Mouse (Mus musculus): Measurements from ENCODE around the gene Apod.
"Not testable (repeated sequence)": the region's sequence is repeated elsewhere in the genome, so short reads cannot be mapped to it uniquely, and the experiment has no call there.

The Apod gene

GRCm38 (mm10) chr16:31320954-31321353 is 6.3 kb upstream of the Apod start:
- no peak for DNase-seq

DNA sequence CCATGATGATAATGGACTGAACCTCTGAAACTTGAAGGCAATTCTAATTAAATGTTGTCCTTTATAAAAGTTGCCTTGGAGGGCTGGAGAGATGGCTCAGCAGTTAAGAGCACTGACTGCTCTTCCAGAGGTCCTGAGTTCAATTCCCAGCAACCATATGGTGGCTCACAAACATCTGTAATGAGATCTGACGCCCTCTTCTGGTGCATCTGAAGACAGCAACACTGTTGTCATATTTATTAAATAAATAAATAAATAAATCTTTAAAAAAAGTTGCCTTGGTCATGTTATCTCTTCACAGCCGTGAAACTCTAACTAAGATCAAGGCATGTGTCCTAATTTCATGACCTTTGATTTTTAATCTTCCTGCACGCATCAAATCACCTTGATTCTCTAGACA is 5.1 kb upstream of the Apod start:
- DNase-seq = not testable (repeated sequence)

GRCm38 (mm10) chr16:31319316-31319715 is 4.7 kb upstream of the Apod start:
- DNase-seq = no peak

DNA sequence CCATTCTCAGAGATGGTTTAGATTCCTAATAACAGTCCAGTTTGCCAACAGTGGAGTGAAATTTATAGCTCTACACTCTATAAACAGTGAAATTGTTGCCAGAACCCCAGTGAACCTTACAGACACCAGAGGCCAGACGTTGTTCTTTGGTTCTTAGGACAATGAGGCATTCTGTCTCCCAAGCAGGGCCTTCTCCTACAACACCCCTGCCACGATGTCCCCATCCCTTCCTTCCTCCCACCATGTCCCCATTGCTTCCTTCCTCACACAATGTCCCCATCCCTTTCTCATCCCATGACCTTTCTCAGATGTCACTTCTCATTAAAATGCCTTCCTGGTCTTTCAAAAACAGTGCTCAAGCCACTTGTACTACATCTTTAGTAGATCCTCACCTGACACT is 3.8 kb upstream of the Apod start:
- no peak for DNase-seq

DNA sequence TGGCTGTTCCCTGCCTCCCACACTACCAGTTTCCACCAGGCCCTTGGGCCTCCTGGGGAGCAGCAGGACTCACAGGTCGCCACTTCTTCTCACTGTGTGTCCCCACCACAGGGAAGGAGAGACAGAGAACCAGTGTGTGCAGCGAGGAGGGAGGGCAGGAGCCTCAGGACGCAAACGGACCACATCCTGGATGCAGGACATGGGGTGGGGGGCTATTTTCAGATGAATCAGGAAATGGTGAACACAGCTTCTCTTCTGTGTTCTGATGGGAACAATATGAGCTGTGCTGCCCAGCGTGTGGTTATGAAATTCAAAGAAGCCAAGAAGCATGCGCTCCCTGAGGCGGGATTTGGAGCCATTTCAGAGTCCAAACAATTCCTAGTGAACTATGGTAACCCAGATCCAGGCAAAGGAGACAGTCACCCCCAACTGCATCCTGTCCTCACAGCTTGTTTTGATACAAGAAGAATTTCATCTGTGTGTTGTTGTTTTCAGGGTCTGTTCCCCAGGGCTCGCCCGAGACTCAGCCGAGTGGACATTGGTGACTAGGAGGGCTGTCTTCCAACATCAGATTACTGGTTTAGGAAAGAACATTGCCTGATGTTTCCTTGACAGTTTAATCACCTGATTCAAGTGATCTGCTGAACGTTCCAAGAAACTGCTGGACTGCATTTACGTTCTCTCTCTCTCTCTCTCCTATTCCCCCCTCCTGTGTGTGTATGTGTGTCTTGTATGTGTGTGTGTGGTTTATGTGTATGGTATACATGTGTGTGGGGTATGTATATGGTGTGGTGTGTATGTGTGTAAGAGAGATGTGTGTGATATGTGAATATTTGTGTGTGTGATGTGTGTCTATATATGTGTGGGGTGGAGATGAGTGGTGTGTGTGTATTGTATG is 1.9 kb upstream of the Apod start:
- peak; percentile 2 for DNase-seq

- no peak for DNase-seq
Measured at GRCm38 (mm10) chr16:31315294-31315693, 686 bp upstream of the Apod start.

DNA sequence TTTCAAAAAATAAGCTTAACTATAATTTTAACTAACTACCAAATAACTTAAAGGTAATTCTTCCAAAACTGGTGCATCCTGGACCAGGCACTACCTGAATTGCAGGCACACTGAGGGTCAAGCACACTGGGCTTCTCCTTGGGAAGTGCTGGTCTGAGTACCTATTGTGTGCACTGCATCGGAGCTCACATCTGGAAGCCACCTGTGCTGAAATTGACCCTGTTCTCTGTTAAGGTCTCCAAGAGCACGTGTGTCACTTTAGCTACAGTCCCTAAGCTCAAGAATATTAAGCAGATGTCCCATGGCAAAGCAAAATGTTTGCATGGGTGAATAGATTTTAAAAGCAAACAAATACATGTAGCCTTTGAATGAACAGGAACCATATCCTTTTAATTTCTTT is 997 bp downstream of the Apod start:
- no peak for DNase-seq

DNA sequence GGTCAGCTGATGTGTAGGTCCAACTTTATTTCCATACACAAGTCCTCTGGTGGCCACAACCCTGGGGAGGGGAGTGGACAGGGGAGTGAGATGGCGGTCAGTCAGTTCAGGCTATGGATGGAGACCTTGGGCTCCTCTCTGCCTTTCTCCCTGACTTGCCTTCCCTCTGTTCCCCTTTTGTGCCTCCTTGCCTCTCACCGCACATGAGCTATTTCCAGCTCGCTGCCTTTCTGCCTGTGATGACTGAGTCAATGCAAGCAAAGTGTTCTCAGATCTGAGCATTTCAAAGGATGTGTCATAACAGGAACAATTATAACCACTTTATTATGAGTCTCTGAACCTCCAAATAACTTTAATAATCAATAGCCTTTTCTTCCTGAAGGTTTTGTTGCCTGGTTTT is 2.3 kb downstream of the Apod start:
- no peak for DNase-seq

DNA sequence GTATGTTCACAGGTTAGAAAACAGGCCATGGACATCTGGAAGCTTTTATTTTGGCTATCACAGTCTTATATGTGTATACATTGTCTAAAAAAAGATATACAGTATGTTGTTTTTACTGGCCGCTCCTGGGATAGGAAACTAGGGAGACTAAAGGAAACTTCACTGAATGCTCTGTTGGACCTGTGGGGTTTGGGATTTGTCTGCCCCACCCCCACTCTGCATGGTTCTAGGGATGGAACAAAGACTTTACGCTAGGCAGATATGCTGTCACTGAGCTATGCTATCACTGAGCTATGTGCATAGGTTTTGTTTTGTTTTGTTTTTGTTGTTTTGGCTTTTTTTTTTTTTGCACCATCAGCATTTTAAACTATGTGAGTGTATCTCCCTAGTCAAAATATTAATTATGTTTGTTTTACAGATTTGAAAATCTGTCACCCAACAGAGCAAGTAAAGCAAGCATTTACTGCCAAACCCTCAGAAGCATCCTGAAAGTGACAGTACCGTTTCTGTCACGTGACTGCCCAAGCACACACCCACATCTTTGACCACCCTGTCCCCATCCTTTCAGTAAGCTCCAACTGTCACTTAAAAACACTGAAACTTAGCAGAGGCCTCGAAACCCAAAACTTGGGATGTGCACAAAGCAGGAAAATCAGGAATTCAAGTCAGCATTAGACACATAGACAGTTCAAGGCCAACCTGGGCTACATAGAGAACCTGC is 9.2 kb downstream of the Apod start:
- DNase-seq = no peak

DNA sequence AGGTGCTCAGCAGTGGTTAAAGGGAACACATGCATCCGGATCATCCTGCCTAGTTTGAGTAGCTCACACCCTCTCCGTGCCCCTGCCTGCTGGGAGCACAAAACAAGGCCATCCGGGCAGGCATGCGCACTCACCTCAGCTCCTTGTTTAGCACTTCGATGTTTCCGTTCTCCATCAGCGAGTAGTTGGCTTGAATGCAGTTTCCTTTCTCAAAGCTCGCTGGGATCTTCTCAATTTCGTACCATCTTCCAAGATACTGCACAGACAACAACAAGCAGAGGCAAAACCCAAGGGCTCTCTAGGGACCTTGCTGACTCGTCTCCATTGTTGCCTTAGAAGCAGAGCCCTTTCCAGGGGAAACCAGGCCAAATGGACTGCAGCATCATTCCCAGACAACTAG is 11.3 kb downstream of the Apod start:
- DNase-seq = no peak

DNA sequence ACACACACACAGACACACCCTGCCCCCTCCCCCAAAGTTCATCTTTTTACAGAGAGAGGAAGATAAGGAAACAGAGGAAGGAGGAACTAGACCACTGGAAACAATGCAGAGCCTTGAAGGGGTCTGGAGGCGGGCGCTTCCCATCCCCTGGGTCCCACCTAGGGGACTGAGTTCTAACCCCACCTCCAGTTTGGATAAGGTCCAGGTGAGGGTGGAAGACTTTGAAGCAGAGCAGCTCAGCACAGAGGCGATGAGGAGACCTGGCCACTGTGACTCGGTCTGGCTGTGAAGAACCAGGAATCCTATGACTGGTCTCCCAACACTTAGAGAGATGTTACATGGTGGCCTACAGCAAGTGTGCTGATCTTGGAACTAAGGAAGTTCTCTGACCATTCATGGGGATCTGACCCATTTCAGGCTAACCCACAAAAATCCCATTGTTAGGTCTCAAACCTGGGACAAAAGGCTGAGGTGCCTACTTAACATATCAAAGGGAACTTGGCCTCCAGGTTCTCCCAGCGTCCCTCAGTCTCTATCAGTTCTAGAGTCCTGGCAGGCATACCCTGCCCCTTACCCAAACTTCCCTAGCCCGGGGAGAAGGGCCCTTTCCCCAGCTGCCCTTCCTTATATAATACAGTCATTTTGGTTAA is 13.6 kb downstream of the Apod start:
- no peak for DNase-seq

- no peak for DNase-seq
Measured at GRCm38 (mm10) chr16:31300467-31300866, 14.1 kb downstream of the Apod start.

DNA sequence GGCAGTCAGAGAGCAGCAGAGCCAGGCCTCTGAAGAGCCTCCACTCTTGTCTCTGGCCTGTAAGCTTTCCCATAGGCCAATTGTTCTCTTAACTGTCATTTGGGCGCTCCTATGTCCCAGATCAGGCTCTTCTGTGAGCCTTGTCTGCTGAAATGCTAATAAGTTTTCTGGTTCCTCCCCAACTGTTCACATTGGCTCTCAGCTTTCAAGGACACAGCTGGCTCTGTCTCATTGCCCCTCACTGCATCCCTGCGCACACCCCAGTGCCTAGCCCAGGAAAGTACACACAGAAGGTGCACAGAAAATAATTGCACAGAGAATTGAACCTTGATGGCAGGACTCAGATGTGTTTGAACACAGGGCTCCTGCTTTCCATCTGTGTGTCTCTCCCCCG is 14.7 kb downstream of the Apod start:
- DNase-seq = no peak

DNA sequence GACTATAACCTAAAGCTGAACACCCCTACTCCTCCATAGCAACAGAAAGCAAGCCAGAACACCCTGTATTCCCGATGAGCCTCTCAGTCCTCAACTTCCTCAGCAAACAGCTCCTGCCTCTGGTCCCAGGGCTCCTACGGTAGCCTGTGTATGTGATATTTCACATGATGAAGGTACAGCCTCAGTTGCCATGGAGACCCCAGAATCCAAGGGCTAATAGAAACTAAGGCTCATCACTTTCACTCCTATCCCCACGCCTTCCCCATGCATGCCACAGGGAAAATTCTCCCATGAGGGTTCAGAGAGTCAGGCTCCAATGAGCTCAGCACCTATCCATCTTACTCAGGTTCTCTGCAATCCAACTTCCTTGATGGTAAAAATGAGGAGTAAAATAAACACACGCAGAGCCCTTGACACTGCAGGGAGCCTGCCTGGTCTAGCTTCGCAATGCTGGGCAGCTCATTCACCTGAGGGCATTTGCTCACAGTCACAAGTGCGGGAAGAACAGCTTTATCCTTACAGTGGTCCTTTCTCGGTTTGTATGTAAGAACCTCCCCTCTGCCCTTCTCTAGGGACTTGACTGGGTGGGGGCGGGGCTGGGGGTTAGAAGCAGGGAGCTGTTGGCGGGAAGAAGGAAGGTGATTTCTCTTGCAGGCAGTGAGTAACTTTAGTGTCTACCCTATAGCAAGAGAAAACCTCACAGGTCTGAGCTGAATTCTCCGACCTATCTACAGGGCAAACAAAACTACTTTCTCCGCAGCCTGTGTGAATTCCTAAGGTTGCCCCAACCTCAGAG is 15.2 kb downstream of the Apod start:
- no peak for DNase-seq

- DNase-seq = no peak
Measured at GRCm38 (mm10) chr16:31297113-31297512, 17.5 kb downstream of the Apod start.

DNA sequence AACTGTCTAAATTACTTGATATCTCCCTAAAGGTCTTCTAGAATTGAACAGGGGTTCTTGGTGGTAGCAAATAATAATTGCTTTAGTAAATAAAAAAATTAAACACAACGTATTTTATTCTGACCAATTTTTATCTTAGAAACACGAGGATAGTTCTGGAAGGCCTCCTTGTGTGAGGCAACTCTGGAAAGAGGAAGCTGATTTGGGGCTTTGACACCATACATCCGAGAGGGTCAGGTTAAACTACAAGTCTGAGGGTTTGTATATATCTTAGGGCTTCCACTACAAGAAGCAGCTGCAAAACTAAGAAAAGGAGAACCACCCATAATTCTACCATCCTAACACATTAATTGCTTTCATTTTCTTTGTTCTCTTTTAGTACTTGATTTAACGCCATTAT is 20.8 kb downstream of the Apod start:
- no peak for DNase-seq

GRCm38 (mm10) chr16:31290751-31291365 is 23.8 kb downstream of the Apod start:
- DNase-seq = no peak

- no peak for DNase-seq
Measured at GRCm38 (mm10) chr16:31290281-31290680, 24.3 kb downstream of the Apod start.

DNA sequence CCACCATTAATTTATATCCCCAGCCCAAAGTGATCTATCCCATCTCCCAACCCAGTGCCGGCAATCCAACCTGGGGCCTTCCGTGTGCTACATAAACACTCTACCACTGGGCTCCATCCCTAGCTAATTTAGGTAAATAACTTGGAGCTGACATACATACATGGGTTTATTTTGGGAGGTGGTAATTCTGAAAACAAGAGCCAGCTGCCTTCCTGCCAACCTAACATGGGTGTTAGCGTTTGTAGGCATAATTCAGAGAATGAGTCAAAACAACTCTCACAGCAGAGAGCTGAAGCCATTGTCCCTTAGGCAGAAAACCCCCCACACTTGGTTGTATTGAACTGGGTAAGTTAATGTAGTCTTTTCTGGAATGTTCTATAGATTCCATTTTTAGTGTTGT is 26.9 kb downstream of the Apod start:
- DNase-seq = no peak

DNA sequence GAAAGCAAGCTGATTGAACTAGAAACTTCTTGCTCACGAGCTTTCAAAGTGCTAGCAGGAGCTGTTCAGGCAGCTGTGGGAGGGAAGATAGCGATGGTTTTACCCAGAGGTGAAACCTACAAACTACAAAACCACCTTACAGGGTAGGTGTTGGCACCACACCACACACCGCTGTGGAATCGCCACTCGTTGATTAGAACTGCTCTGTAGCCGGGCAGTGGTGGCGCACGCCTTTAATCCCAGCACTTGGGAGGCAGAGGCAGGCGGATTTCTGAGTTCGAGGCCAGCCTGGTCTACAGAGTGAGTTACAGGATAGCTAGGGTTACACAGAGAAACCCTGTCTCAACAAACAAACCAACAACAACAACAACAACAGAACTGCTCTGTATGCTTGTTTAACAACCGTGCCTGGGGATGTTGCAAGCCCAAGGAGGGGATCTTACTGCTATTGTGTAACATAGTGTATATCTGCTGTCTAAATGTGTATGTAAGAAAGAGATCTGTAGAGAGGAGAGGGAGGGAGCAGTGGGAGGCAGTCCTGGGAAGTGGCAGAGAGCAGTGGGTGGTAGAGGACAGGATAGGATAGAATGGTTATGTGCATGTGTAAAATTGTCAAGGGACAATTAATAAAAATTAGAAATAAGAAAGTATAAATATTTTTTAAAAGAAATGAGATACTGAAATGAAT is 27.7 kb downstream of the Apod start:
- DNase-seq = no peak

DNA sequence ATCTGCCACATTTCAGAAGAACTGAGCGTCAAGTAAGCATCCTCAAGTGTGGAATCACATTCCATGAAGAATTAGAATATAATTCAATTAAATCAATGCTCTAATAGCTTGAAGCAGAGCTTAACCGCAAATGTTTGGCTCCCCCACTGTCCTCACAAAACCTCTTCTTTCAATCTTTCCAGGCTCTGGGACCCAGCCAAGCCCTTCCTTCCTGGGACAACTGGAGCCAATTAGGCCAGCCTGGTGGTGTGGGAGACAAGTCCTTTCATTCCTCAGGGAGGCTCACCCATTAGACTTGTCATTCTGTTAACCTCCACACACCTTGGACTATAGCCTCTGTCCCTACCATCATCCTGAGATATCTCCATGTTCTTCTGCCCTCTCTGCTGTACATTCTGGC is 32.6 kb downstream of the Apod start:
- no peak for DNase-seq

GRCm38 (mm10) chr16:31280176-31280575 is 34.4 kb downstream of the Apod start:
- no peak for DNase-seq
